Mouse (Mus musculus) gonadal fat pad, adult 2 months (tissue): ENCODE data around the gene Ewsr1. TPM values are rescaled to one million over a fixed set of nuclear protein-coding genes. Genes with fewer than 3 reads are reported as not detected.
"Not testable (repeated sequence)": the region's sequence is repeated elsewhere in the genome, so short reads cannot be mapped to it uniquely, and the experiment has no call there.

ENCODE experiments used
- DNase-seq: peaks from one replicate; pipeline ENCODE4 v3.0.0-alpha.2; 2012; ENCODE audit warnings: low read depth
- polyA plus RNA-seq: library from polyadenylated mRNA; depleted of rRNA; stranded (reverse); fragments of >200 nt; gene quantifications from 2 replicates; pipeline ENCODE4 v1.2.3, GENCODE M21; 2012

The Ewsr1 gene
- polyA plus RNA-seq, 1 experiment: 449 TPM

DNA sequence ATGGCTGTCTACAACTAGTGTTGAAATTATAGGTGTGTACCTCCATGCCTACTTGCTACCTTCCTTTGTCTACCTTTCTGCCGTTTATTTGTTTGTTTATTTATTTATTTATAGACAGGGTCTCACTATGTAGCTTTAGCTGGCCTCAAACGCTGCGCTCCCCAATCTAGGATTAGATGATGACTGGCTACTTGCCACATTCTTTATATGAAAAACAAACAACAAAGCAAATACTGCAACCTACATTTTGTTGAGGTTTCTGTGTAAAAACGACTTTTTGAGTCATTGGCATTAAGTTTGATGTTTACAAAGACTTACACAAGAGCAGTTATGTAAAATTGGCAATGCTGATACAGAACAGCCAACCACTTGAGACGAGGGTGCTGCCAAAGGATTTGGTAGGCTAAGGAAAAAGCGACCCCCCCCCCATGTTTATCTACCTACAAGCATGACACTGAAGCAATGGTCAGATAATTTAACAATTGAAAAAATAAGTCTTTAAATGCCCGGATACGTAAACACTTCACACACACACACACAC, 2.5 kb downstream of the Ewsr1 start:
- DNase-seq: no peak

DNA sequence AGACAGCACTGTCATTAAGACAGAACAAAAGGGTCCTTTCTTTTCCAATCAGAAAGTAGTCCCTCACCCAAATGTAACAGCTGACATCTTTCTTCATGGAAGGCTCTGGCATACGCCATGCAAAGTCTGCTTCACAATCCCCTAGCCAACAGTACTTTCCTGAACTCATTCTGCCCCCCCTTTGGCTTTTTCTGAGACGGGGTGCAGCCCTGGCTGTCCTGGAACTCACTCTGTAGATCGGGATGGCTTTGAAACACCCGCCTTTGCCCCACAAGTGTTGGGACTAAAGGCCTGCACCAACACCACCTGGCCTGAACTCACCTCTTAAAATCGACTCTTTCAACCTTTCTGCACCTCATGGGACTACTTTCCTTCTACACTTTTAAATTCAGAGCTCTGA, 3.2 kb downstream of the Ewsr1 start:
- no peak for DNase-seq

DNA sequence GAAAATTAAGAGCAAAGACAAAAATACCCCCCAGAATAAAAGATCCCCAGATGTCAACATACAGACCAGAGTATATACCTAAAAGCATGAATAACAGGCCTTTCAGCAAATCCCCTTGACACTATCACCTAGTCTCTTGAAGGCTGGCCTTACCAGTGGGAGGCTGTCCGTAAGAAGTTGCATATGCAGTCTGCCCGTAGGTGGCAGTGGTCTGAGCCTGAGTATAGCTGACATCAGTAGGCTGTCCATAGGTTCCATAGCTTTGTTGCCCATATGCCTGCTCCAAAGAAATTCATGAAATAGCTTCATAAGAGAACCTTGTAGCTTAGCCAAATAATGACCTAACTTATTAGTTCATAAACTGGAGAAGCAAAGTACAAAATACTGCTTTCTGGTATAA, 7.4 kb downstream of the Ewsr1 start:
- DNase-seq: no peak

DNA sequence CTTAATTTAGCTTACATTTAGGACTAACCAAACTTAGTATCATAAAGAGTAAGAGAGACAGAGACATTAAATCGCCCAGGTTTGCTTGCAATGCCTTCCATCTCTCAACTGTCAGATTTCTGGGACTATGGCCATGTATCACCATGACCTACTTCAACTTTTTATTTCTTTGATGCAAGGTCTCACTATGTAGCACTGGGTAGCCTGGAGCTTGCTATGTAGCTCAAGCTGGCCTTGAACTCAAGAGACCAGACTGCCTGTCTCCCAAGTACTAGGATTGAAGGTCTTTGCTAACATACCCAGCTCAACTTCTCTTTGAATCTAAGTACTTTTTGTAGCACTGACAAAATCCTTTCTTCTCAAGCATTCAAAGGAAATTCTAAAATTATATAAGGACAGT, 9.9 kb downstream of the Ewsr1 start:
- no peak for DNase-seq

DNA sequence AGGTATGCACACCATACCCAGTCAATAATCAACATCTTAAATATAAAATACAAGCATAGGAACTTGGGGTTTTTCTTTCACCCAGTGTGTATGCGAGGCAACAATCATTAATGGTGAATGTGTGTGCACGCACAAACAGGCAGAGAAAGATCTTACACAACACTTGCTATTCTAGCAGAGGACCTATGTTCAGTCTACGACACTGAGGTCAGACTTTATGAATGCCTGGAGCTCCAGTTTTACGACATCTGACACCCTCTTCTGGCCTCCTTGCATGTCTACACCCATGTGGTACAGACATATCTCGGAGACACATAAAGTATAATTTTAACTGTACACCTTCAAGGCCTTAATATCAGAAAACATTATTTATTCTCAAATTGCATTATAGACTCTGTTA, 22.2 kb downstream of the Ewsr1 start:
- not testable (repeated sequence) for DNase-seq

- no peak for DNase-seq
These were observed 23.3 kb downstream of the Ewsr1 start for GRCm38 (mm10) chr11:5075760-5076159.

- DNase-seq: no peak
These were observed 24.2 kb downstream of the Ewsr1 start for GRCm38 (mm10) chr11:5074882-5075281.

DNA sequence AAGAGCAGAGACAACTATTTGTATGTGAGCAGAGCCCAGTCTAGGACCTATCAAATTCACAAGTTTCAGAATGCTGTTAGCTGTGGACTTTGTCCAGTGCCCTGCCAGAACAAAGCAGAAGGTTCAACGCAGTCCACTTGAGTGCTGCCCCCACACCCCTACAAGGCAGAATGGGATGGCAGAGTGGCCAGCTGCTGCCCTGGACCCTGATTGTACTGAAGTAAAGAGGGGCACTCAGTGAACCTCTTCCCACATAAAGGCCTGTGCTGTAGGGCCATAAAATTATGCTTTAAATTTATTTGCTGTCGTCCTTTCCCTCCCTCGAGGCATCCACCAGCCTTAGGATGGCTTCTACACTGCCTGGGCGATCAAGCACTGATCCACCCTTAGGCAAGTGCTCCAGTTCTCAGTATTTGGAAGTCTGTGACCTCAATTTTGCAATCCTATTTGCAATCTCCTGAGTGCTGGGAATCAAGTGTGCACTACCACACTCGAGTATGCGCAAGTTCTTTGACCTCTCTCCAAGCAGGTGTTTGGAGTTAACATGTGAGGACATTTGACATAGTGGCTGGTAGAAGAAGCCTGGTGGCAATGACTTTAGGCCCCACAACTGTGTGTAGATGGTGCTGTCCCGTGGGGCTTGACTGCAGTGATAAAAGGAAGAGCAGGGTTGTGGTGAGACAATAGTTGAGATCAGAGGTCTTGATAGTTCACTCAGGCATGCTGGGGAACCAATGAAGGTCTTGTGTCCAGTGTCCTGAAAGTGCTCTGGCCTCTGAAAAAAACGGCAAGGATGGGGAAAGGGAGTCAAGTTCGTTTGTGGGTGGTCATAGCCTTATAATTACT, 30.7 kb downstream of the Ewsr1 start:
- peak; percentile 66 for DNase-seq

DNA sequence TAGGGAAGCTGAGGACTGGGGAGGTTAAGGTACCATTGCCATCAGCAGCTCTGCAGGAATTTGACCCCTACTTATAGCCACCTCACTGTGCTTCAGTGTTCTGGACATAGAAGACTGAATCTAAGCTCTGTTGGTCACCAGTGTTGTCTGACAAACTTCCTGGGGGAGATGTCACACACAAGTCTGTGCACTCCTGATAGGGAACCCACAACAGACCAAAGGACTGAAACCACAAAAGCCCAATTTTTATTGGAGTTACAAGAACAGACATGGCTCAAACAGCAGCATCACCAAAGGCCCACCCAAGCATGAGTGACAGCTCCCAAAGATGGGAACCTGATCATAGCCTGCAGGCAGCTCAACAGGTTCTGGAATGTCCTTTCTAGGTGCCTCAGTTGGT, 32.0 kb downstream of the Ewsr1 start:
- DNase-seq: no peak

- no peak for DNase-seq
These were observed 33.8 kb downstream of the Ewsr1 start, which contains the start of gene Gas2l1 for GRCm38 (mm10) chr11:5065056-5065821. TSS of gene Gas2l1 (minus strand) at chr11:5065327.

- no peak for DNase-seq
These were observed 34.6 kb downstream of the Ewsr1 start for GRCm38 (mm10) chr11:5064282-5065055.

- no peak for DNase-seq
These were observed 35.3 kb downstream of the Ewsr1 start for GRCm38 (mm10) chr11:5063561-5064281.

DNA sequence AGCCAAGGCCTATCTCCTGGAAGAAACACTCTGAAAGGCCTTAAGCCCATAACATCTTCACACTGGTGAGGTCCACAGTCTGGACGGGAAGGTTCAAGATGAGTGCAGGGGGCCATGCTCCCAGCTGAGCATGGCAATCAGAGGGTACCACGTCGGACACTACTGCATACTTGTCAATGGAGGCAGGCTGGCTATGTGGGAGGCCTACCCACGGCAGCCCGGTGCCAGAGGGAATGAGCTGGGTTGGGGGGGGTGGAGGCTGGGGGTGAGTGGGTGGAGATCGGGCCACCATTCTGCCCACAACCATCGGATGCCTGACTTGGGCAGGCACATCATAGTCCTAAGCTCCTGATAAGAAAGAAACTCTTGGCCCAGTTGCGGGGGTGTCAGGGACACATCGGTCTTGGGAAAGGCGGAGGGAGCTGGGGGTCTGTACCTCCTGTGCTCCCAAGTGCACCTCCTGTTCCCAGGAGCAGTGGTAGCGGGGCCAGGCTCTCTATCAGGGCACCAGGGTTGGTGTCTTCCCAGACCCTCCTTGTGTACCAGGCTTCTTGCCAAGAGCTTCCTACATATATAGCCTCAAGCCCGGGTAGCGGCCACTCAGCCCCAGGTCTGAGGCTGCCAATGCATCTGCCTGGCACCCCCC, 36.1 kb downstream of the Ewsr1 start:
- DNase-seq: no peak

GRCm38 (mm10) chr11:5062326-5062725, 36.7 kb downstream of the Ewsr1 start:
- no peak for DNase-seq

DNA sequence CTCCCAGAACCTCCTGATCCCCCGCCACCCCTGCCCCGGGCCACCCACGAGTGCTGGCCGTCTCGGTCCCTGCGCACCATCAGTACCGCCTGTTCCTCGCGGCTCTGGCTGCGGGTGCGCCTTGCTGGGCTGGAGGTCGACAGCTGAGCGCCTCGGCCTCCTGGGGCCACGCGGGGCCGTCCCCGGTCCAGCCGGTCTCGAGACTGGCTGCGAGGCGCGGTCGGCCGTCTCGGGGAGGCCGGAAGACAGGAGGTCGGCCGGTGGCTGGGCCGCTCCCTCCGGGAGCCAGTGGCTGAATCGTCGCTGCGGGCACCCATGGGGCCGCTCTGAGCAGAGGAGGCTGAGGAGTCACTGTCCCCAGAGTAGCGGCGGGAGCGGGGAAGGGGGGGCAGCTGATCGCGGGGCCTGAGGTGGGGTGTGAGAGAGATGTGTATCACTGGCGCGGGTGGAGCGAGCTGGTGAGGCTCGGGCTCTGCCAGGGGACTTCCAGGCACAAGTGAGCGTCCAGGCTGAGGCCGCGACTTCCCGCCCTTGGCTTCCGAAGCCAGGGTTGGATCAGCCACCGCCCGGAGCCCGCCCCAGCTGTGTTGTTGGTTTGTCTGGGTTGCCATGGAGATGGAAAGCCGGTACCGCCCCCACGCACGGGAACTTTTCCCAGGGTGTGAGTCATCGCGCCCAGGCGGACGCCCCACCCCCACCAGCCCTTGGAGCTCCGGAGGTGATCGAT, 37.5 kb downstream of the Ewsr1 start:
- DNase-seq: no peak

DNA sequence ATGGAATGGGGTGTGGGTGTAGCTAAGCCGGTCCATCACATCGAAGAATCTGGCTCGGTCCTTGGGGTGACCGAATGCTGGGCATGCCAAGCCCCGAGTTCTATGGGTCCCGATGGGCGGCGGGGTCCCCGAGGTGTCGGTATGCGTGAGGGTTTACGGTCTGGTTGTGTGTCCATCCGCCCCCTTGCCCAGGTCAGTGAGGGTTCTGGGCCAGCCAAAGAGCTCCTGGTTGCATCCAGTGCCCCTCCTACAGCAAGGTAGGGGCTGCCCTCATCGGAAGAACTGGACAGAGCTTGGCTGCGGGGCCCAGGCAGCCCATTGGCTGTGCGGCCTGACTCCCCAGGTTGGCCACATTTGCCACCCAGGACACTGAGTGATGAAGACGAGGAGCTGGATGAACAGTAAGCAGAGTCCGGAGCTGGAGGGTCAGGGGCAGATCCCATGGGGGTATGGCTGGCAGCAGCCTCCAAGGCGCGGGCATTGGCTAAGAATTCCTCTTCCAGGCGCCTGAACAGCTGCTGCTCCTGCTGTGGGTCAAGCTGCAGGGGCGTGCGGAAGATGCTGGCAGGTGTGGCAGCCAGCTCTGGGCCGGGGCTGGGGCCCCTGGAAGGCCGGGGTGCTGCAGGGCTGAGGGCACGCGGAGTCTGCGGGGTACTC, 38.2 kb downstream of the Ewsr1 start:
- no peak for DNase-seq

DNA sequence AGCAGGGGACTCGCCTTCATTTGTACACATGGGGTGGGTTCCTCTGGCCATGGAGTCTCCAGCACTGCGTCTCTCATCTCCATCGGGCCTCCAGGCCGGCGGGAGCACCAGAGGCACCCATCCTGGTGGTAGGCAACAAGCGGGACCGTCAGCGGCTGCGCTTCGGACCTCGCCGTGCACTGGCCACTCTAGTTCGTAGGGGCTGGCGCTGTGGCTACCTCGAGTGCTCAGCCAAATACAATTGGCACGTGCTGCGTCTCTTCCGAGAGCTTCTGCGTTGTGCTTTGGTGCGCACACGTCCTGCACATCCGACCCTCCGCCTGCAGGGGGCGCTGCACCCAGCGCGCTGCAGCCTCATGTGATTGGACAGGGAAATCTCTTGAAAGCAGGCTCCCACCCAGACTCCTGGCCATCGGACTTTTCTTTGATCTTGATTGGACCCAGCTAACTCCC, 39.3 kb downstream of the Ewsr1 start:
- DNase-seq: no peak

DNA sequence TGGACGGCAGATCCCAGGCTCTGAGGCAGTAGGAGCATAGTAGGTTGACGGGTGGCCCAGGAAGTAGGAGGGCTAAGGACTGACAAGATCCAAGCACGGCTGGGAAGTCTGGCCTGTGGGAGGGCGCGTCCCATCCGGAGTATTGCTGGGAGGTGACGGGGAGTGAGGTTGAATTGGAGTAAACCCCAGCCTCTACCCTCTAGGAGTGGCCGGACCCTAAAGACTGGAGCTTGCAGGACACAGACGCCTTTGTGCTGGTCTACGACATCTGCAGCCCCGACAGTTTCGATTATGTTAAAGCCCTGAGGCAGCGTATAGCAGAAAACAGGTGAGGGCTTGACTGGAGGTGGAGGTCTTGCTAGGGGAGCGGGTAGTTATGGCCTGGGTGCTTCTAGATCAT, 39.8 kb downstream of the Ewsr1 start:
- DNase-seq: no peak

DNA sequence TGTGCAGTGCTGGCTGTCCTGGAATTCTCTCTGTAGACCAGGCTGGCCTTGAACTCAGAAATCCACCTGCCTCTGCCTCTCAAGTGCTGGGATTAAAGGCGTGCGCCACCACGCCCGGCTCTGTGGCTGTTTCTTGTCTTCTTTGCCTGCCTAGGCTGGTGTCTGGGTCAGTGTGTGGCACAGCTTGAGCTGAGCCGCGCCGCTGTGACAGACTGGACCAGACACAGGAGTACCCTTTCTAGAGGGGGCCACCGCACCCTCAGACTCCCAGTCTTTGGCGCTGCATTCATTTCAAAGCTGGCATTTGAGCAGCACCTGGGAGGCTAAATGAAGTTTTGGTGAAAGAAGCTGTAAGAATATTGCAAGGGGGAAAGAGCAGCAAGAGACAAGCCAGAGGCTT, 40.3 kb downstream of the Ewsr1 start:
- DNase-seq: no peak
